Mouse (Mus musculus) megakaryocyte, embryonic 14.5 days (primary cell): Measurements from ENCODE around the gene Olfr878.

ENCODE experiments used
- FLI1 ChIP-seq: IDR thresholded peaks from 2 replicates; pipeline ENCODE4 v1.6.1; 2012; ENCODE audit warnings: low read length, inconsistent platforms, mixed read lengths
- GATA1 ChIP-seq: IDR thresholded peaks from 3 replicates; pipeline ENCODE4 v1.6.1; 2012; ENCODE audit warnings: mixed read lengths, low read length, inconsistent platforms, borderline replicate concordance

DNA sequence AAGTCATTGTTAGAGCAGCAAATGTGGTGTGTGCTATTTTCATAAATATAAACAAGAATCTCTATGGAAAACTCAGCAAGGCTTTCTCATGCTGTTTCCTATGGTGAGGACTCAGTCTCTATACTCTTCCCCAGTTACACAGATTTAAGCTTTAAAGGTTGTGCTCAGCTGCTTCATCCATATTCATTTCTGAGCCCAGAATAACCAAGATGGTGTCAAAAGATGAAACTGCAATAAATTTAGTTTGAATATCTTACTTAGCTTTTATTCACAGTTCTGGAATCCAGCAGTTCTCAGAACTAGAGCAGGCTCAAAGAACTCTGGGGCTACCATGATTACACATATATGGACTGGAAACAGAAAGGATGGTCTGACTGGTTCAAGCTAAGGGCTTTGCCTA is 16.5 kb downstream of the Olfr878 start:
- TF ChIP-seq GATA1, result no peak
- TF ChIP-seq FLI1, result no peak
